Mouse (Mus musculus): Measurements from ENCODE around the gene Galk2. TPM values are rescaled to one million over a fixed set of nuclear protein-coding genes. Genes with fewer than 3 reads are reported as not detected.
A peak's percentile ranks its signal among the peaks of the same experiment; 100 is the strongest.

Gene Galk2
- total RNA-seq, 2 experiments from 2014 or later: 40.6 to 41.1 TPM

GRCm38 (mm10) chr2:125943301-125943700 is 84.4 kb downstream of the Galk2 start:
- DNase-seq: peak; percentile 34

GRCm38 (mm10) chr2:125948195-125948594 is 89.3 kb downstream of the Galk2 start:
- DNase-seq: no peak

GRCm38 (mm10) chr2:125968811-125969210 is 109.9 kb downstream of the Galk2 start:
- DNase-seq: no peak

GRCm38 (mm10) chr2:125973207-125973606 is 114.3 kb downstream of the Galk2 start:
- DNase-seq: no peak

- no peak for DNase-seq
Observed at GRCm38 (mm10) chr2:125975206-125975605, 116.3 kb downstream of the Galk2 start.

GRCm38 (mm10) chr2:125975808-125976345 is 117.0 kb downstream of the Galk2 start:
- DNase-seq: peak; percentile 10

GRCm38 (mm10) chr2:126002291-126002690 is 143.4 kb downstream of the Galk2 start:
- DNase-seq: no peak

GRCm38 (mm10) chr2:126006088-126006487 is 147.2 kb downstream of the Galk2 start:
- peak; percentile 66 for DNase-seq

- DNase-seq: no peak
Observed at GRCm38 (mm10) chr2:126006742-126007141, 147.8 kb downstream of the Galk2 start.

- no peak for DNase-seq
Observed at GRCm38 (mm10) chr2:126014989-126015710, 156.2 kb downstream of the Galk2 start.

GRCm38 (mm10) chr2:126015763-126016473 is 157.0 kb downstream of the Galk2 start:
- no peak for DNase-seq

GRCm38 (mm10) chr2:126031186-126031900 is 172.4 kb downstream of the Galk2 start:
- no peak for DNase-seq

GRCm38 (mm10) chr2:126033114-126033972 is 174.4 kb downstream of the Galk2 start:
- DNase-seq: peak; percentile 40

Other genes with a start within 250 kb of the Galk2 start
- 1 to 10 TPM; 4.1 to 5.1 TPM for gene Cep152, start 234.0 kb upstream of the Galk2 start, total RNA-seq (2021)
- gene Eid1, start 186.0 kb upstream of the Galk2 start, total RNA-seq (2021): 100 to 1,000 TPM; 111 to 122 TPM
- 1 to 10 TPM; 2.6 to 3.2 TPM for gene Shc4, start 135.0 kb upstream of the Galk2 start, total RNA-seq (2021)
- gene Secisbp2l, start 76.2 kb upstream of the Galk2 start, total RNA-seq (2021): 10 to 100 TPM; 45.6 to 52.6 TPM
- 100 to 1,000 TPM; 109 to 121 TPM for gene Cops2, start within 50 bp of the Galk2 start, total RNA-seq (2021)
- gene Fgf7, start 175.5 kb downstream of the Galk2 start, total RNA-seq (2021): 1 to 10 TPM; 1.5 to 1.9 TPM